Mouse (Mus musculus) bone marrow, adult 2 months (tissue): ENCODE measurements at regions not wholly inside any gene's neighbourhood (a gene's known extent, or its start where the extent isn't known, plus 50 kb on each side); places are given as distances from the start of the nearest gene placed in this dataset.

Source experiments
- CTCF ChIP-seq: fragments of 200-500 bp; IDR thresholded peaks from 2 replicates; pipeline ENCODE4 v1.5.1; 2011; ENCODE audit warnings: low read length, control low read depth; ENCODE audit not compliant: control insufficient read depth, insufficient read depth
- POLR2A ChIP-seq: fragments of 200-500 bp; IDR thresholded peaks from 2 replicates; pipeline ENCODE4 v1.6.1; 2011; ENCODE audit warnings: low read depth, mild to moderate bottlenecking, control low read depth, low read length, borderline replicate concordance; ENCODE audit not compliant: control insufficient read depth

DNA sequence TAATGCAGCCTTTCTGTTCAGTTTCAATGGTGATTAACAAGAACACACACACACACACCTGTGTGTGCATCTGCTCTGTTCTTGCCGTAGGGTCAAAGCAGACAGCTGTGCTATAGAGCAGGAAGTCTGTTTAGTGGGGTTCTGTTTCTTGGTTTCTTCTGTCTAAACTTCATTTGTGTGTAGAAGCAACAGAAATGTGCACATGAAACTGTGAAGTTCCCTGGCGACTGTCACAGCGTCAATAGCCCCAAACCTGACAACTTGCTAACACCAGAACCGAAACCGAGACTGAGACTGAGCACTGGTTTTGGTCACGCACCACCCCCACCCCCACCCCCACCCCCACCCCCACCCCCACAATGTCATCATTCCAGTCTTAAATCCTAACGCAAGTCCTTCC lies 176.4 kb downstream of the Irs2 start:
- TF ChIP-seq CTCF (no peak), POLR2A (no peak)
